Mouse (Mus musculus) cortical plate, adult 2 months (tissue): ENCODE data around the gene Plekhh3.

Experiments
- CTCF ChIP-seq: fragments of 200-500 bp; IDR thresholded peaks from 2 replicates; pipeline ENCODE4 v1.5.1; 2011; ENCODE audit warnings: mild to moderate bottlenecking, control low read depth, low read length; ENCODE audit not compliant: insufficient read depth; ENCODE audit errors: extremely low read depth
- POLR2A ChIP-seq: fragments of 200-500 bp; IDR thresholded peaks from 2 replicates; pipeline ENCODE4 v1.6.1; 2011; ENCODE audit warnings: mild to moderate bottlenecking, low read length, control low read depth; ENCODE audit not compliant: insufficient read depth; ENCODE audit errors: extremely low read depth

- no peak for TF ChIP-seq CTCF
- TF ChIP-seq POLR2A = no peak
Observed at GRCm38 (mm10) chr11:101168301-101168980, 2.7 kb downstream of the Plekhh3 start.
